Mouse (Mus musculus) E14TG2a.4 (cell line): ENCODE data around the gene Wfdc10.

Experiments used
- H3K27me3 ChIP-seq: 2 replicates; pipeline ENCODE4 v1.6.1; 2014; ENCODE audit warnings: low read length, control low read depth; ENCODE audit not compliant: insufficient read depth
- H3K36me3 ChIP-seq: 2 replicates; pipeline ENCODE4 v1.6.1; 2014; ENCODE audit warnings: low read length, control low read depth; ENCODE audit not compliant: insufficient read depth
- H3K4me1 ChIP-seq: replicated peaks from 2 replicates; pipeline ENCODE4 v1.6.1; 2014; ENCODE audit warnings: low read depth, low read length, control low read depth
- H3K4me3 ChIP-seq: replicated peaks from 2 replicates; pipeline ENCODE4 v1.5.1; 2014; ENCODE audit warnings: mild to moderate bottlenecking, low read length
- H3K9me3 ChIP-seq: 2 replicates; pipeline ENCODE4 v1.6.1; 2014; ENCODE audit warnings: low read length, control low read depth
- CTCF ChIP-seq: conservative IDR thresholded peaks from 2 replicates; pipeline ENCODE4 v1.5.1; 2014; ENCODE audit warnings: low read length
- NANOG ChIP-seq: IDR thresholded peaks from 2 replicates; pipeline ENCODE4 v1.6.1; 2014; ENCODE audit warnings: borderline replicate concordance, low read length, mixed read lengths
- POU5F1 ChIP-seq: IDR thresholded peaks from 2 replicates; pipeline ENCODE4 v1.6.1; 2014; ENCODE audit warnings: low read length, borderline replicate concordance

Gene Wfdc10

GRCm38 (mm10) chr2:164641881-164642673 is 13.8 kb upstream of the Wfdc10 start:
- no peaks in the 10 kb centered on the region for H3K36me3 ChIP-seq
- no peak for TF ChIP-seq POU5F1
- no peak for TF ChIP-seq CTCF
- no peak; the same call in 1 of the 2 replicates for TF ChIP-seq NANOG

GRCm38 (mm10) chr2:164656483-164656882 is 637 bp downstream of the Wfdc10 start, which contains the start of gene Wfdc9:
TSS of gene Wfdc9 (minus strand) at chr2:164656583.
- H3K27me3 ChIP-seq = peaks cover 21% of the 10 kb centered on the region
- no peaks in the 10 kb centered on the region for H3K36me3 ChIP-seq
- no peak for TF ChIP-seq CTCF
- no peaks in the 10 kb centered on the region for H3K9me3 ChIP-seq
- H3K4me3 ChIP-seq = peak within 1 kb of the TSS; percentile 29
- peaks cover 14% of the 10 kb centered on the region for H3K4me1 ChIP-seq

More at GRCm38 (mm10) chr2:164641881-164642673, 13.8 kb upstream of the Wfdc10 start:
- Histone ChIP-seq H3K27me3 (no peaks in the 10 kb centered on the region), H3K9me3 (no peaks in the 10 kb centered on the region), H3K4me1 (peaks cover 21% of the 10 kb centered on the region), H3K4me3 (0 out of 2 replicates have a peak overlapping the region, but pooled peaks have one; percentile 3)

- no peak for TF ChIP-seq CTCF
- no peak for TF ChIP-seq NANOG
- no peak for TF ChIP-seq POU5F1
- Histone ChIP-seq H3K4me1 (no peaks in the 10 kb centered on the region), H3K36me3 (no peaks in the 10 kb centered on the region), H3K4me3 (no peak overlapping the region), H3K9me3 (peaks cover 19% of the 10 kb centered on the region), H3K27me3 (0 out of 2 replicates have a peak, but pooled peaks cover 1% of the 10 kb centered on the region)
These were observed 9.0 kb downstream of the Wfdc10 start for GRCm38 (mm10) chr2:164664851-164665250.

GRCm38 (mm10) chr2:164670261-164670660 is 14.4 kb downstream of the Wfdc10 start:
- Histone ChIP-seq H3K4me1 (no peaks in the 10 kb centered on the region), H3K9me3 (peaks cover 22% of the 10 kb centered on the region), H3K36me3 (no peaks in the 10 kb centered on the region), H3K27me3 (peaks cover 2% of the 10 kb centered on the region; the same call in 1 of the 2 replicates), H3K4me3 (no peak overlapping the region)
- TF ChIP-seq POU5F1 (no peak), NANOG (no peak), CTCF (no peak)

- Histone ChIP-seq H3K27me3 (peaks cover 2% of the 10 kb centered on the region; the same call in 1 of the 2 replicates), H3K9me3 (peaks cover 19% of the 10 kb centered on the region), H3K4me3 (no peak overlapping the region), H3K4me1 (no peaks in the 10 kb centered on the region), H3K36me3 (no peaks in the 10 kb centered on the region)
- no peak for TF ChIP-seq NANOG
These were observed 15.1 kb downstream of the Wfdc10 start for GRCm38 (mm10) chr2:164670938-164671337.

GRCm38 (mm10) chr2:164673987-164674386 is 18.1 kb downstream of the Wfdc10 start, which contains the start of gene Wfdc11:
TSS of gene Wfdc11 (minus strand) at chr2:164674087.
- peaks cover 2% of the 10 kb centered on the region; the same call in 1 of the 2 replicates for H3K27me3 ChIP-seq
- TF ChIP-seq CTCF = no peak
- TF ChIP-seq POU5F1 = no peak
- TF ChIP-seq NANOG = no peak
- H3K4me1 ChIP-seq = peaks cover 4% of the 10 kb centered on the region; the same call in 1 of the 2 replicates
- H3K9me3 ChIP-seq = peaks cover 4% of the 10 kb centered on the region
- H3K36me3 ChIP-seq = no peaks in the 10 kb centered on the region
- H3K4me3 ChIP-seq = no peak within 1 kb of the TSS

GRCm38 (mm10) chr2:164676103-164676502 is 20.3 kb downstream of the Wfdc10 start:
- Histone ChIP-seq H3K27me3 (no peaks in the 10 kb centered on the region; the same call in 1 of the 2 replicates), H3K36me3 (no peaks in the 10 kb centered on the region), H3K9me3 (peaks cover 4% of the 10 kb centered on the region), H3K4me3 (no peak overlapping the region), H3K4me1 (peaks cover 4% of the 10 kb centered on the region; the same call in 1 of the 2 replicates)
- no peak for TF ChIP-seq POU5F1
- TF ChIP-seq CTCF = peak; percentile 80

GRCm38 (mm10) chr2:164676916-164677685 is 21.3 kb downstream of the Wfdc10 start:
- Histone ChIP-seq H3K4me3 (no peak overlapping the region), H3K36me3 (no peaks in the 10 kb centered on the region), H3K4me1 (peaks cover 4% of the 10 kb centered on the region; the same call in 1 of the 2 replicates), H3K27me3 (no peaks in the 10 kb centered on the region; the same call in 1 of the 2 replicates), H3K9me3 (peaks cover 4% of the 10 kb centered on the region)
- TF ChIP-seq NANOG = no peak
- TF ChIP-seq POU5F1 = no peak
- TF ChIP-seq CTCF = no peak
